Mouse (Mus musculus) limb, embryonic 12.5 days (tissue): ENCODE measurements around the gene Ccdc169. TPM values are rescaled to one million over a fixed set of nuclear protein-coding genes. Genes with fewer than 3 reads are reported as not detected.

Experiments used
- ATAC-seq: fragments of 200-750 bp; cut with Nextera tagmentation; 2 replicates; pipeline ENCODE4 v1.8.0; 2017; ENCODE audit warnings: low read depth, moderate TSS enrichment; ENCODE audit not compliant: insufficient number of reproducible peaks, insufficient read depth, low FRiP score, low TSS enrichment
- H3K27ac ChIP-seq: fragments of 300-500 bp; sonication (generic); 2 replicates; pipeline ENCODE4 v1.5.1; 2016; ENCODE audit warnings: mild to moderate bottlenecking, moderate library complexity
- H3K27me3 ChIP-seq: fragments of 300-500 bp; sonication (generic); 2 replicates; pipeline ENCODE4 v1.6.1; 2016; ENCODE audit warnings: mild to moderate bottlenecking, moderate library complexity
- H3K36me3 ChIP-seq: fragments of 300-500 bp; sonication (generic); 2 replicates; pipeline ENCODE4 v1.6.1; 2016; ENCODE audit warnings: mild to moderate bottlenecking, moderate library complexity
- H3K4me1 ChIP-seq: fragments of 300-500 bp; sonication (generic); replicated peaks from 2 replicates; pipeline ENCODE4 v1.6.1; 2016
- H3K4me2 ChIP-seq: fragments of 300-500 bp; sonication (generic); 2 replicates; pipeline ENCODE4 v1.6.1; 2016; ENCODE audit warnings: mild to moderate bottlenecking, moderate library complexity
- H3K4me3 ChIP-seq: fragments of 300-500 bp; sonication (generic); replicated peaks from 2 replicates; pipeline ENCODE4 v1.5.1; 2016; ENCODE audit warnings: mild to moderate bottlenecking
- H3K9ac ChIP-seq: fragments of 300-500 bp; sonication (generic); replicated peaks from 2 replicates; pipeline ENCODE4 v1.6.1; 2016; ENCODE audit warnings: mild to moderate bottlenecking, moderate library complexity
- H3K9me3 ChIP-seq: fragments of 300-500 bp; sonication (generic); 2 replicates; pipeline ENCODE4 v1.6.1; 2016; ENCODE audit warnings: mild to moderate bottlenecking, moderate library complexity
- WGBS: fragments of 180-500 bp; shearing (Covaris S2); methylation state at CpG from one replicate; pipeline ENCODE4 v1.1.7; 2016; 5-methylcytosine and 5-hydroxymethylcytosine counted together
- polyA plus RNA-seq: library from polyadenylated mRNA; unstranded; fragments of >200 nt; fragmentation: Nextera tagmentation; extraction: Ambion mirVana; gene quantifications from 2 replicates; pipeline ENCODE4 v1.2.1, GENCODE M21; 2016

Gene Ccdc169
- polyA plus RNA-seq, 1 experiment from 2014 or later = 0.09 TPM

- Histone ChIP-seq H3K9me3 (no peaks in the 10 kb centered on the region), H3K36me3 (no peaks in the 10 kb centered on the region), H3K4me2 (no peak overlapping the region), H3K27ac (no peak overlapping the region), H3K27me3 (no peaks in the 10 kb centered on the region), H3K9ac (no peak overlapping the region), H3K4me1 (0 out of 2 replicates have a peak, but pooled peaks cover 3% of the 10 kb centered on the region), H3K4me3 (no peak overlapping the region)
- no peak for ATAC-seq
- 80% methylated on average over 14 of the region's 14 CpGs for WGBS
Measured at GRCm38 (mm10) chr3:55105372-55106023, 31.6 kb upstream of the Ccdc169 start.

- no peak overlapping the region for H3K9ac ChIP-seq
- H3K27me3 ChIP-seq = no peaks in the 10 kb centered on the region
- H3K27ac ChIP-seq = no peak overlapping the region
- 86% methylated on average over 17 of the region's 17 CpGs for WGBS
- no peak overlapping the region for H3K4me3 ChIP-seq
- H3K36me3 ChIP-seq = no peaks in the 10 kb centered on the region
- 0 out of 2 replicates have a peak, but pooled peaks cover 3% of the 10 kb centered on the region for H3K4me1 ChIP-seq
- ATAC-seq = no peak
- no peak overlapping the region for H3K4me2 ChIP-seq
- no peaks in the 10 kb centered on the region for H3K9me3 ChIP-seq
Measured at GRCm38 (mm10) chr3:55106051-55106450, 31.1 kb upstream of the Ccdc169 start.

- no peak overlapping the region for H3K4me3 ChIP-seq
- no peak overlapping the region for H3K9ac ChIP-seq
- no peak overlapping the region for H3K27ac ChIP-seq
- no peaks in the 10 kb centered on the region for H3K9me3 ChIP-seq
- no peak for ATAC-seq
- no peaks in the 10 kb centered on the region for H3K36me3 ChIP-seq
- no peaks in the 10 kb centered on the region for H3K27me3 ChIP-seq
- 86% methylated on average over 4 of the region's 4 CpGs for WGBS
- no peak overlapping the region for H3K4me2 ChIP-seq
- peaks cover 13% of the 10 kb centered on the region for H3K4me1 ChIP-seq
Measured at GRCm38 (mm10) chr3:55109097-55109496, 28.0 kb upstream of the Ccdc169 start.

GRCm38 (mm10) chr3:55111935-55112709 is 25.0 kb upstream of the Ccdc169 start, which contains the start of gene Spg20:
TSS of gene Spg20 (plus strand) at chr3:55112108.
- Histone ChIP-seq H3K27me3 (no peaks in the 10 kb centered on the region), H3K9ac (peak within 1 kb of the TSS; percentile 97), H3K4me3 (peak within 1 kb of the TSS; percentile 82), H3K36me3 (peaks cover 6% of the 10 kb centered on the region), H3K4me1 (peaks cover 21% of the 10 kb centered on the region), H3K4me2 (peak within 1 kb of the TSS; percentile 60), H3K27ac (peak within 1 kb of the TSS; percentile 96), H3K9me3 (no peaks in the 10 kb centered on the region)
- WGBS = under 1% methylated on average over 58 of the region's 58 CpGs
- peak; percentile 93 for ATAC-seq

- ATAC-seq = peak; percentile 4; the same call in 1 of the 2 replicates
- WGBS = 21% methylated on average over 16 of the region's 16 CpGs
- Histone ChIP-seq H3K9me3 (no peaks in the 10 kb centered on the region), H3K27ac (peak overlapping the region; percentile 96), H3K4me2 (peak overlapping the region; percentile 60), H3K9ac (peak overlapping the region; percentile 97), H3K4me1 (peaks cover 21% of the 10 kb centered on the region), H3K27me3 (no peaks in the 10 kb centered on the region), H3K36me3 (peaks cover 14% of the 10 kb centered on the region), H3K4me3 (peak overlapping the region; percentile 82)
Measured at GRCm38 (mm10) chr3:55112710-55113415, 24.3 kb upstream of the Ccdc169 start.

GRCm38 (mm10) chr3:55114313-55115065 is 22.6 kb upstream of the Ccdc169 start:
- Histone ChIP-seq H3K27ac (no peak overlapping the region), H3K9ac (no peak overlapping the region), H3K4me1 (peaks cover 21% of the 10 kb centered on the region), H3K27me3 (no peaks in the 10 kb centered on the region), H3K36me3 (peaks cover 30% of the 10 kb centered on the region), H3K9me3 (no peaks in the 10 kb centered on the region), H3K4me3 (no peak overlapping the region), H3K4me2 (peak overlapping the region; percentile 15)
- no peak for ATAC-seq
- WGBS = 74% methylated on average over 7 of the region's 7 CpGs

- peaks cover 33% of the 10 kb centered on the region for H3K36me3 ChIP-seq
- no peaks in the 10 kb centered on the region for H3K9me3 ChIP-seq
- 61% methylated on average over 1 of the region's 1 CpGs for WGBS
- no peak overlapping the region for H3K9ac ChIP-seq
- H3K4me1 ChIP-seq = peaks cover 19% of the 10 kb centered on the region
- H3K27ac ChIP-seq = no peak overlapping the region
- no peak overlapping the region for H3K4me3 ChIP-seq
- no peak for ATAC-seq
- no peak overlapping the region for H3K4me2 ChIP-seq
- no peaks in the 10 kb centered on the region for H3K27me3 ChIP-seq
Measured at GRCm38 (mm10) chr3:55115071-55115470, 22.1 kb upstream of the Ccdc169 start.

GRCm38 (mm10) chr3:55115989-55116388 is 21.1 kb upstream of the Ccdc169 start:
- Histone ChIP-seq H3K36me3 (peaks cover 41% of the 10 kb centered on the region), H3K4me1 (peaks cover 19% of the 10 kb centered on the region), H3K9me3 (no peaks in the 10 kb centered on the region), H3K4me3 (no peak overlapping the region), H3K27ac (no peak overlapping the region), H3K27me3 (no peaks in the 10 kb centered on the region), H3K9ac (no peak overlapping the region), H3K4me2 (no peak overlapping the region)
- WGBS = 86% methylated on average over 8 of the region's 8 CpGs
- ATAC-seq = no peak

GRCm38 (mm10) chr3:55119275-55119898 is 17.8 kb upstream of the Ccdc169 start:
- 93% methylated on average over 6 of the region's 6 CpGs for WGBS
- Histone ChIP-seq H3K36me3 (peaks cover 74% of the 10 kb centered on the region), H3K4me3 (no peak overlapping the region), H3K4me1 (peaks cover 6% of the 10 kb centered on the region; the same call in 1 of the 2 replicates), H3K27me3 (no peaks in the 10 kb centered on the region), H3K27ac (no peak overlapping the region), H3K9me3 (no peaks in the 10 kb centered on the region), H3K4me2 (no peak overlapping the region), H3K9ac (no peak overlapping the region)
- ATAC-seq = no peak

- Histone ChIP-seq H3K9ac (no peak overlapping the region), H3K27me3 (no peaks in the 10 kb centered on the region), H3K27ac (no peak overlapping the region), H3K9me3 (no peaks in the 10 kb centered on the region), H3K4me3 (no peak overlapping the region), H3K4me1 (no peaks in the 10 kb centered on the region), H3K36me3 (peaks cover 94% of the 10 kb centered on the region), H3K4me2 (no peak overlapping the region)
- 92% methylated on average over 3 of the region's 3 CpGs for WGBS
- ATAC-seq = no peak
Measured at GRCm38 (mm10) chr3:55122336-55122870, 14.7 kb upstream of the Ccdc169 start.
